Mouse (Mus musculus): ENCODE measurements at regions not wholly inside any gene's neighbourhood (a gene's known extent, or its start where the extent isn't known, plus 50 kb on each side); places are given as distances from the start of the nearest gene placed in this dataset.

DNA sequence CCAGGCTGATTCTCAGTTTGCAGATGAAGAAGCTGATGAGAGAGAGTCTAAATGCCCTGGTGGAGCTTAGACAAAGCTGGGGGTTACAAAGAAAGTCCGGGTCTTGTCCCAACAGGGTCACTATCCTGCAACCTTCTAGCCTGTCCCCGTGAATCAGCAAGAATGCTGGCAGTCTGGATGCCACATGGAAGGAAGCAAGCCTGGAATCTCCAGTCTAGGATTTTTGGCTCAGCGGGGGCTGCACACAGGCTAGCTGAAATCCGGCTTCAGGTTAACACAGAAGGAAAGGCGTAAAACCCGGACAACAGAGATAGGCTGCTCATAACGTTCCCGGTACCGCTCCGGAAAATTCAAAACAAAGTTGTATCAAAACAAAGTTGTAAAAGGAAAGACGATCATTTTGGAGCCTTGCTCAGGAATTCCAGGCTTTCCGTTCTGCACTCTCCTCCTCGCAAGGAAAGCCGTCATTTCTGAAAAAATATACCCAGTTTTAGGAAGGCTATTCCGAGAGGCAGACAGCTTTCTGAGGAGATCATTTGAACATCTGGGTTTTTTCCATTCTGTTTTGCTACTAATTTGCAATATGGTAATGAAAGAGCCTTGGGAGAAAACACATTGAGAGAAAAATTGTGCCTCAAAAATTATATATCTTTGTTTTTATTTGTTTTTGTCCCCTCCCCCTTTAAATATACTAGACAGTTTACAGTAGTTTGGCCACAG is 92.0 kb downstream of the Gja1 start:
- no peak for TF ChIP-seq GATA1 (IDR thresholded peaks at IDR 0.05; ENCODE audit: low read depth, low read length)
- no peak for TF ChIP-seq POLR2A (IDR thresholded peaks at IDR 0.05; ENCODE audit: control insufficient read depth in 1 of 2, insufficient read depth in 1 of 2, low read depth in 1 of 2, low read length in 2 of 2, poor library complexity in 1 of 2)
- TF ChIP-seq CTCF (IDR thresholded peaks at IDR 0.05 in 2 of 3, conservative IDR thresholded peaks at IDR 0.05 in 1 of 3; ENCODE audit: control insufficient read depth in 1 of 3, insufficient read depth in 1 of 3, low read depth in 2 of 3, low read length in 3 of 3, poor library complexity in 1 of 3, severe bottlenecking in 1 of 3): no peak
- no peak for TF ChIP-seq USF1 (IDR thresholded peaks at IDR 0.05; ENCODE audit: low read depth, low read length)
- TF ChIP-seq MAFK (IDR thresholded peaks at IDR 0.05; ENCODE audit: borderline replicate concordance, low read depth, low read length): no peak
- TF ChIP-seq MXI1 (IDR thresholded peaks at IDR 0.05; ENCODE audit: low read depth, low read length): no peak
- TF ChIP-seq KAT2A (conservative IDR thresholded peaks at IDR 0.05; ENCODE audit: low read depth, low read length): no peak
